Mouse (Mus musculus) MN1 (cell line): Measurements from ENCODE around the gene Ptafr.
"Not testable (repeated sequence)": the region's sequence is repeated elsewhere in the genome, so short reads cannot be mapped to it uniquely, and the experiment has no call there.

ENCODE experiments used
- DNase-seq: peaks from one replicate; pipeline ENCODE4 v3.0.0-alpha.2; 2016; ENCODE audit warnings: low spot score

Ptafr gene

DNA sequence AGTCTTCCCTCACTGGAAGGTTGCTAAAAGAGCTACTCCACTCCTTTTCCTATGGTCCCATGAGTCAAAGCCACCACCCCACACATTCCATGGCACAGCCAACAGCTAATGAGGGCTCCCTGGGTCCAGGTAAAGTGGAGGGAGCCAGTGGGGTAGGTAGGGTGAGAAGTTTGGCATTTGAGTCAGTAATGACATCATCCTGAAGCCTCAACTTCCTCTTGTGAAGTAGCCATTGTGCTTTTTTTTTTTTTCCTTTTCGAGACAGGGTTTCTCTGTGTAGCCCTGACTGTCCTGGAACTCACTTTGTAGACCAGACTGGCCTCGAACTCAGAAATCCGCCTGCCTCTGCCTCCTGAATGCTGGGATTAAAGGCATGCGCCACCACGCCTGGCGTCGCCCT is 8.3 kb upstream of the Ptafr start:
- not testable (repeated sequence) for DNase-seq

DNA sequence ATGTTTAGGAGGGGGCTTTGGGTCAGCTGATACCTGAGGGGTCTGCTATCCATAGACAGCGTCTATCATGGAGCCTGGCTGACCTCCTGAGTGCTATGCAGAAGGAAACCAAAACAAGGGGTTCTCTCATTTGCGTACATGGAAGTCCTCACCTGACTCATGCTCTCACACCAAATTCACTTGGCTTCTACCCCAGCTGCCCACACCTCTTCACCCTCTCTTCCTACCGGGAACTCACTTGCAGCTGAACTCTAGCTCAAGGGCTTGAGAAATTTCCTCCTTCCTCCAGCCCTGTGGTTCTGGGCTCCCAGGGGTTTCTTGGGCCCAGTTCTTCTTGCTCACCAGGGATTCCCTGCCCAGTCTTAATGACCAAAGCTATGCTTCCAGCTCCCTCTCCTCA is 606 bp upstream of the Ptafr start:
- no peak for DNase-seq

DNA sequence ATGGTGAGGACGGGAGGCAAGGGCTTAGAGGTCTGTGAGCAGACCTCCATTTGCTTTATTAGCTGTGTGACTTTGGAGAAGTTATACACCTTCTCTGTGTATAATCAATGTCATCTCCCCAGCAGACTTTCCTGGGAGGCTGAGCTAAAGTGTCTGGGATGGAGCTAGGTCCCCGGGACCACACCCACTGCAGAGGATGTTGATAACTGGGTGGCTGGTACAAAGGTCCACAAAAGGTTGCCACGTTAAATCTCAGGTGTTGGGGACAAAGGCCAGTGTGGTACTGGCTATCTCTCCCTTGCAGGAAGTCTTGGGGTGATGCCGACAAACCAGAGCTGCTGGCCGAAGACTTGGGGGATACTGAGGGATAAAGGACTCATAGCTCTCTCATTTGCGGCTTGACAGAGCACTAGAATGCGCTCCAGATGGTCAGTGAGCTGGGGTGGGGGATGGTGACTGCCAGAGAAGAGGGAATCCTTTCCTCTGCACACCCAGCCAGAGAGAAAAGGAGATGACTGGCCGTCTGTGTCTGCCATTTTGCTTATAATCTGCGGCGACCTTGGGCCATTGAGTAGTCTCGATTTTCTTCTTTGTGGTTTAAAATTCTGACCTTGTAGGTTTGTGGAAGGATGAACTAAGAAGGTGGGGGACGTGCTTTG is 1.4 kb downstream of the Ptafr start:
- no peak for DNase-seq

DNA sequence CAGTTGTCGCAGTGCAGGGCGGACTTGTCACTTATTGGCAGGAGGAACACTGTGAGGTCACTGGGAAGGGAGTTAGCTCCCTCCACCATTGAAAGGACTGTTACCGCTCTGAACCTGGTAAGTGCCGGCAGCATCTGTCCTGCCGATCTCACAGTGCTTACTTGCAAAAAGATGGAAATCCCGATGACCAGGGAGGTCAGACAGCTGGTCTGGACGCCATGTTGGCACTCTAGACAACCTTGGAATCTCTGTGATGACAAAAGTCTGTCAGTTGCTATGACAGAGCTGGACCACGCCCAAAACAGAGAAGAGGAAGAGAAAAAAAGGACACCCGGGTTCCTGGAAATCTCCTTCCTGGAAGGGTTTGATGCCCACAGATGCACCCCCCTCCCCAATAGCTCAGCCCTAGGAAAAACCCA is 3.5 kb downstream of the Ptafr start:
- DNase-seq = no peak

DNA sequence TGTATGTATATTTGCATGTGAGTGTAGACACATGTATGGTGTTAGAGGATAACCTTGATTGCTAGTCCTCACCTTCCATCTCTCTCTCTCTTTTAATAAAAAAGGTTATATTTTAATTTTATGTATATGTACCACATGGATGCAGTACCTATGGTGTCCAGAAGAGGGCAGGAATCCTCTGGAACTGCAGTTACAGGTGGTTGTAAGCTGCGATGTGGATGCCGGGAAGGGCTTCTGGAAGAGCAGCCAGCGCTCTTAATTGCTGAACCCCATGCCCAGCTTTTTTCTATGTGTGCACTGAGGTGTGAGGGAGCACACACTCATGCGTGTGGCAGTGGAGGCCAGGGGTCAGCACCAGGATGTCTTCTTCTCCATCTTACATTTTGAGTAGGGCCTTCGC is 5.2 kb downstream of the Ptafr start:
- no peak for DNase-seq

DNA sequence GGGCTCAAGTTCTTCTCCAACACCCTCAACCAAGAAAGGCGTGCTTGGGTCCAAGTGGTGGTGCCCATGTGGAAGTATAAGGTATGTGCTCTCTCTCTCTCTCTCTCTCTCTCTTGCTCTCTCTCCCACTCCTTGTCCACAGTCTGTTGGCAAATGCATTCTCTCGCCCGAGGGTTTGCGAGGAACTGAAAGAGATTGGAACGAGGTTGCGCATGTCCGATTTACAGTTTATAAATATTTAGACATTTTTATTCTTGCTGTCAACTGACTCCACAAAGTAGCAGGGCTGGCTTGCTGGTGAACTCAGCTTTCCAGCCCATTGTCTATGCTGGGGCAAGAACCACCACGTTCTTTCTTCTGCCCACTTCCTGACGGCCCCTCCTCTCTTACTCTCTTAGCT is 7.3 kb downstream of the Ptafr start:
- no peak for DNase-seq

DNA sequence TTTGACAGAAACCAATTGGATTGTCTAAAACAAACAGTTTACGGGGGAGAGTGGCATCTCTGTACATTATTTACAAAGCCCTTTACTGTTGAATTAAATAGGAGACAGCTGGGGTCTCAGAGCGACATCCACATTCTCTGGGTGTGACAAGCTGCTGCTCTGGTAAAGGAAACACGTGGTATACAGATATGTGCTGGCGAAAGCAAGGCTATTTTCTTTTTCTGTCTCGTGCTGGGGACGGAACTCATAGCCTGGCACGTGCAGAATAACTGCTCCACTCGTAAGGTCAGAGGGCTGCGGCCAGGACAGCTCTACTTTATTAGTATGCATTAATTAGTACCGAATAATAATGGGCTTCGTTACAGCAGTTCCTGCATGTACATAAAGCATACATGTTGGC is 9.5 kb downstream of the Ptafr start:
- no peak for DNase-seq

DNA sequence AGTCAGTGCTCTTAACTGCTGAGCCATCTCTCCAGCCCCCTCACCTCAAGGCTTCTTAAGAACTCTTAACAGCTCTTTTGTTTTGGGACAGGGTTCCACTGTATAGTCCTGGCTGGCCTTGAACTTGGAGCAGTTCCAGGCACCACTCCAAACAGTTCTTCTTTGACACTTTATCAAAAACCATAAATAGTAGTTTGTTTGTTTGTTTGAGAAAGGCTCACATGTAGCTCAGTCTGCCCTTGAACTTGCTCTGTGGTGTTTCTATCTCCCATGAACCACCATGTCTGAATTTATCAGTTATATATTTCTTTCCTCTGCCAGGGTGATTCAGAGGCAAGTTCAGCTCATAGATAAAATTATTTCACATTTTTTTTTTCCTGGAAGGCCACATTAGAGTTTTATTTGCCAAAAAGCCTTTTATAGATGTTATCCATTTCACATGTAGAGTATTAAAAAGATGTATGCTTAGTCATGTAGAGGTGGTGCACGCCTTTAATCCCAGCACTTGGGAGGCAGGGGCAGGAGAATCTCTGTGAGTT is 11.0 kb downstream of the Ptafr start:
- DNase-seq = no peak

DNA sequence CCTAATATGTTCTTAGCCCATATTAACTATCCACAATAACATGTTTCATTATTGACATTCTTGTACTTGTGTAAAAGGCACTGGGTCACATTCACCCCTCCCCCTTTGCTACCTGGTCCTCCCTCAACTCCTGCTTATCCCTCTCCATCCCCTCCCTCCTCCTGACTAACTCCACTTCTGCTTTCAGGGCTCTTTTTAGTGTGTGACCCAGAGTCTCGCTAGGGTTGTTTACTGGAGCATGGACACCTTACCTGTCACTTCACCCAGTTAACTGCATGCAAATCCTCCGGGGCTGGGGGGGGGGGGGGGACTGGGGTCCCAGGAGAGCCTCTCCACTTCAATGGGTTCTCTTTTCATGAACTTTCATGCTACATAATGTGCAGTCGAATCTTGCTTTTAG is 19.9 kb downstream of the Ptafr start:
- no peak for DNase-seq

DNA sequence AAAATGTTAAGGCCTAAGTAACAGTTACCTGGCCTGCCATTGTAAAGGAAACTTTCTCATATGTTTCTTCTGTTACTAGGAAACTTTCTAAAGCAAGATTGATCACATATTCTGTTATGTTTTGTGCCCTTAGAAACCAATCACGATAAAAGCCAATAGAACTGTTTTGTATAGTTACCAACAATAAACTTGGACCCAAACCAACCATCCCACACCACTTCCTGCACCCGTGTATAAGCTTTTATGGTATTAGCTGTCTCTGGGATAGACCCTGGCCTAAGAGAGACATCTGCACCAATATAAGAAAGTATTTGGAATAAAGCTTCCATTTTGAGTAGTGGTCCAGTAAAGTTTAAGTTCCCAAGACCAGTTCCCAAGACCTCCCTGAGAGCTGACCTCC is 21.1 kb downstream of the Ptafr start:
- DNase-seq = no peak

DNA sequence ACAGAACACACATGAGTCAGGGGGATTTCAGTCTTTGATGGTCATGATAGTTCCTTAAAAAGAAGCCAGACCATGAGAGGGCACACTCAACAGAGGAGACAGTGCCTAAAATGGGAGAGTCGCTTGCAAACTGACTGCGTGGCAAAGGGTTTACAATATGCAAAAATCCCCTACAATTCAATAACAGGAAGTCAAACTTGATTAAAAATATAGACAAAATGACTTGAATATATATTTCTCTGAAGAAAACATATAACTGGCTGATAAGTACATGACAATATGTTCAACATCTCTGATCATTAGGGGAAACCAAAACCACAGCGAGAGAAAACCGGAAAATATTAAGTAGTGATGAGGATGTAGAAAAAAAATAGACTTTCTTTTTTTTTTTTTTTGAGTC is 22.4 kb downstream of the Ptafr start:
- DNase-seq = no peak

DNA sequence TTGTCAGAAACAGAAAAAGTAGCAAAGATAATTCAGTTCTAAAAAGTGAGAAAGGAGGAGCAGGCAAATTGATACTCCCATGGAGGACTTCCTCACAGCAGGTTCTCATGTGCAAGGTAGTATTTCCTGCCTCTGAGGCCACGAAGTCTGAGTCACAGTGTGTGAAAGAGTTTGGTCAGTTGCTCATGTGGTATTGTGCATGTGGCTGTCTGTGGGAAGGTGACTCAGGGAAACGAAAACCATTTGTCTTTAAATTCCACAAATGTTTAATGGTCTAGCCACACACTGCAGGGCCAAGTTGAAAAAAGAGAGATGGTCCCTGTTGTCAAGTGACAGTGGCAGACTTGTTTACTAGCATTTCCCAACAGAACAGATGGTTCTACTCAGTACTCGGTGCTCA is 24.6 kb downstream of the Ptafr start:
- no peak for DNase-seq

DNA sequence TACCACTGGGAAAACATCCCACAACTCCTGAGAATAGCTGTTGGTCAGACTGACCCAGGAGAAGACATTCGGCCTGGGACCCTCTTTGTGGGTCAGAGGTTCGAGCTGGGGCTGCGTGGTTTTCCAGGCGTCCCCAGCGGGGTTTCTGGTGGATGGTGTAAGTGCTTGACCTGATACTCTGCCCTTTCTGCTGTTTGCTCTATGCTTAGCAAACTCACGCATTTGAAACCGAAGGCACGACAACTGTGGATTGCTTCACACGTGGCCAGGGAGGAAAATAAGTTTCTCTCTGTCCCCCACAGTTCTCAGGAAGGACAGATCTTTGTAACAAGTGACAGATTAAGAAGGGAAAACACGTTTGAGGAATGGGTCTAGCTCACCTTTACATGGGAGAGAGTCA is 26.8 kb downstream of the Ptafr start:
- DNase-seq = no peak

DNA sequence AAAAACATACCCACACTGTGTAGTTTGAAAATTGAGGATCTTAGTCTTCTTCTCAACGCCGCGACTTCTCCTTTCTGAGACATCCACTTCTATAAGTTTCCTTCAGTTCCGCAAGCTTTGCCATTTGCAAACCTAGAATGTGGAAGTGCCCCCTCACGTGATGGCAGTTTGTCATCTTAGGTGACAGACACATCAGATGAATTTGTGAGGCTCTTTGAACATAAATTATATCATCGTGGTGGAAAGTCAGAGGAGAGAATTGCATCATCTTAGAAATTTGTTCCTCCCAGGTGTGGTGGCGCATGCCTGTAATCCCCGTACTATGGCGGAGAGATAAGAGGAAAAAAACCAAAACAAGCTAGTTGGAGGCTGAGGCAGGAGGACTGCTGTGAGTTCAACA is 29.1 kb downstream of the Ptafr start:
- no peak for DNase-seq

DNA sequence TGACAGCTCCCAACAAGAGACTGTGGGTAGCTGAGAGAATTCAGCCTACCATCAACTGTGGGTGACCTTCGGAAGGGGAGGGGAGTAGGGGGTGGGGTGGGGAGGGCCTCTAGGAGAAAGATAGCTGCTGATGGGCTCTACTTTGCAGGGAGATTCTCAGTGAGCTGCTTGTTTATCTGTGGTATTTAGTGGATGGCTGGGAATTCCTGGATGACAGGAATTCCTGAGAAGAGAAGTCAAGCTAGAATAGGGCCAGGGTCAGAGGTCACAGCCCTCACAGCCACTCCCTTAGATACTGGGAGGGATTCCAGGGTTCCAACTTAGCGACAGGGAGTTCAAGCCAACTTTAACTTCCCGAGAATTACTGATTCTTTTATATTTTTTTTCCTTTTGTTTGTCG is 30.3 kb downstream of the Ptafr start:
- no peak for DNase-seq

DNA sequence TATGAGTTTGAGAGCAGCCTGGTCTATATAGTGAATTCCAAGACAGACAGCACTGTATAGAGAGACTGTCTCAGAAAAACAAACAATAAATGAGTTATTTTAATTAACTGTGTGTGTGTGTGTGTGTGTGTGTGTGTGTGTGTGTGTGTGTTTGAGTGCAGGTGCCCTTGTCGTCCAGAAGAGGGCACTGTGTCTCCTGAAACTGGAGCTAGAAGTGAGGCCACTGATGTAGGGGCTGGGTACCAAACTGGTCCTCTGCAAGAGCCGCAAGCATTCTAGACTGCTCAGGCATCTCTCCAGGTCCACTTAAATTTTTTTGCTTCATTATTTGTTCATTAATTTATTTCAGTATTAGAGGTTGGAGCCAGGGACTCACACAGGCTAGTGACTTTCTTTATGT is 35.0 kb downstream of the Ptafr start:
- DNase-seq = no peak

DNA sequence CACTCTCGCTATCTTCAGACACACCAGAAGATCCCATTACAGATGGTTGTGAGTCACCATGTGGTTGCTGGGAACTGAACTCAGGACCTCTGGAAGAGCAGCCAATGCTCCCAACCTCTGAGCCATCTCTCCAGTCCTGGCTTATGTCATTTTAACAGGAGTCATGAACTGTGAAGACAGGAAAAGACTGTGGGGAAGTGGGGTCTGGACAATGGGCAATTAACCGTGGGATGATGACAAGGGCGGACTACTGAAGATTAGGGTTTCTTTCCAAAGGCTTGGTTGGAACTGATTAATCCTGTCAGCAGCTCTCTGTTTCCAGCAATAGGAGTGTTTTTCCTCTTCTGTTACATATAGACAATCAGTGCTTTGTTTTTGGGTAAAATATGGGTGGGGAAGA is 35.9 kb downstream of the Ptafr start:
- DNase-seq = peak; percentile 19

DNA sequence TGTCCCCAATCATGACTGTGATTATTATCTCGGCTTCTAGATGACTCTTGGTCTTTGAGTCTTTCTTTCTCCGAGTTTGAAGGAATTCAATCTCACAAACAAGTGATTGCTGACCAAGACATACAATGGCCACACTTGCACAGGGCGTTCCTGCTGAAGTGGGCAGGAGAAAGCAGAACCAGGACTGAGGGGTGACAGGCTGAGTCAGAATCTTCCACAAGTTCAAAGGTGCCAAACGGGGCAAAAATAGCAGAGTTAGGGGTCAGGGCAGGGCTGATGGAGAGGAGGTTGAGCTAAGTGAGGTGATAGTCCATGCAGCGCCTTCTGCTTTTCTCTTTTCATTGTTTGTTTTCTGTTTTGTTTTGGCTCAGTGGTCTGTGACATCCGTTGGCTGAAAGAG is 36.6 kb downstream of the Ptafr start:
- DNase-seq = no peak

DNA sequence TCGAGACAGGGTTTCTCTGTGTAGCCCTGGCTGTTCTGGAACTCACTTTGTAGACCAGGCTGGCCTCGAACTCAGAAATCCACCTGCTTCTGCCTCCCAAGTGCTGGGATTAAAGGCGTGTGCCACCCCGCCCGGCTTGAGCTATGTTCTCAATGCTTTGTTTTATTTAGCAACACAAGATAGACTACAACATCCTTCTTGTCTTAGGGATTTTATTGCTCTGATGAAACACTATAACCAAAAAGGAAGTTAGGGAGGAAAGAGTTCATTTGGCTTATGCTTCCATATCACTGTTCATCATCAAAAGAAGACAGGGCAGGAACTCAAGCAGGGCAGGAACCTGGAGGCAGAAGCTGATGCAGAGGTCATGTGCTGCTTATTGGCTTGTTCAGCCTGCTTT is 37.4 kb downstream of the Ptafr start:
- not testable (repeated sequence) for DNase-seq

DNA sequence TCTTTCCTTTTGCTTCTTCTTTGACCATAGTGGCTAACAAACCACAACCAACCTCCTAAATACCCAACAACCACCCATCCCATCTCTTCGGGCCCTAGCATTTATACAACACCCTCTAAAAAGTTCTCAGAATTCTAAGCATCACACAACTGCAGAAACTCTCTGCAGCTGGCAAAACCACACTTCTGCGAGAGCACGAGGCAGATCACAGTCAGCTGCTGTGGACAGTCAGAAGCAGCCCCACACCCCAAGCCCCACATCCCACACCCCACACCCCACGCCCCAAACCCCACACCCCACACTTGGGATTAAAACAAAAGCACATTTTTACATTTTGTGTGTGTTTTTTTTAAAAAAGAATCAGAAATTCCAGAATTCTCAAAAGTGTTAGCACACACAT is 39.6 kb downstream of the Ptafr start:
- DNase-seq = no peak

DNA sequence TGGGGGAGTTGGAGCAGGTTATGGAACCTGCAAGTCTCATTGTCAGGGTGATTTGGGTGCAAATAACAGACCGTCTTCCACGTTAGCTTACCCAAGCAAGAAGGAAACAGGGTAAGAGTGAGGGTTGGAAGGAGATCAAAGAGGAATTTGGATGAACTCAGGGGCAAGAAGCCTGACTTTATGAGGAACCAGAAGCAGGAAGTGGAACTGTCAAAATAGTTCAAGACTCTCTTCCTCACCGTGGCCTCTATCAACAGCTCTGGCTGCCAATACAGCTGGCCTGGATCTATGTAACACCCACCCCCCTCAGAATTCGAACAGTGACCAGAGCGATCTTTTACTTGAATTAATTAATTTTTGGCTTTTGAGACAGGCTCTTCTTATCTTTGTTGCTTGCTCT is 41.9 kb downstream of the Ptafr start:
- DNase-seq = no peak

DNA sequence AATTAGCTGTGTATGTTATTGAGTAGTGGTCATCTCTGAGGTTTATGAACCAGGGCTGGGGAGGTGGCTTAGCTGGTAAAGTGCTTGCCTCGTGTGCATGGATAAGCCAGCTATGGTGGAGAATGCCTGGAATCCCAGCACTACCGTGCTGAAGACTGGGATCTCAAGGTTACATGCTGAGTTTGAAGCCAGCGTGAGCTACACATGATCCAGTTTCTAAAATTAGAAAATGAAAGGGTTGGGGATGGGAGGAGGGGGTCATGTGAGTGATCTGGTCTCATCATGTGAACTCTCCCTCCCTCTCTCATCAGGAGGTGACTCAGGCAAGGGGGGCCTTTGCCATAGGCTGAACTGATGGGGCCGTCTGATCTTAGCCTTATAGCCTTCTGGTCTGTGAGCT is 44.3 kb downstream of the Ptafr start:
- peak; percentile 70 for DNase-seq

DNA sequence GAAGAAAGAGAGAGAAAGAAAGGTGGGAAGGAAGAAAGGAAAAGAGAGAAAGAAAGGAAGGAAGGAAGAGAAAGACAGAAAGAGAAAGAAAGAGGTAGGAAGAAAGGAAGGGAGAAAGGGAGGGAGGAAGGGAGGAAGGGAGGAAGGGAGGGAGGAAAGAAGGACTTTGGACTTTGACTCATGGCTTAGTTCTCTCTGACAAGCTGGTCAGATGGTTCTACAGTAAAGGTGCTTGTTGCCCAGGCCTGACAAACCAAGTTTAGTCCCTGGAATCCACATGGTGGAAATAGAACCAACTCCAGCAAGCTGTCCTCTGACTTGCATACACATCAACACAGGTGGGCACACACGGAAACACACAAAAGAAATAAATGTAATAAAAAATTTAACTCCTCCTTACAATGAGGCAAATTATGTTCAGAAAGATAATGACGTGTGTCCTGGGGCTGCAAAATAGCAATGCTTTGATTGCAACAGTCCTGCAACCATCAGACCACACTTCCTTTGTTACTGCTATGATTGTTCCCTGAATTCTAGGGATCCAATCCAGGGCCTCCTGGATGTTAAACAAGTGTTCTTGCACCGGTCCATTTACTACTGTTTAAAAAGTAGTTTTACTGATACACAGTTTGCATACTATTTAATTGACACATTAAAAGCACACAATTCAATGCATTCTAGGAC is 46.6 kb downstream of the Ptafr start:
- DNase-seq = no peak

DNA sequence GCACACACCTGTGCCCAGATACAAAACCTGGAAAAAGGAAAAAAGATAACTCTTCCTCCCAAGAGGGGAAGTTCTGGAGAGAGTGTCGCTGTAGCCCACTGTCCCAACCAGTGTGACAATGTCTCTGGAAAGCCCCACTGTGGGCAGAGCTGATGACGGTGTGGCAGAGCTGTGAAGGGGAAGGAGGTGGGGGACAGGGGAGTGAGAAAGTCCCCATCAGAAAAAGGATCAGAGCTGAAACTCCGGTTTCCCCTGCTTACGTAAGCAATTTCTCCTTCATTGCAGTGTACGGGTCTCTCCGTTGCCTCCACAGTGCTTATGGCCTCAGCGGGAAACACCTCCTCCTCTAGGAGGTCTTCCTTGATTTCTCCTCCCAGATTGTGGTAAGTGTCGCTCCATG is 47.5 kb downstream of the Ptafr start:
- no peak for DNase-seq
